Mouse (Mus musculus): ENCODE results near the gene Foxn3. TPM values are rescaled to one million over a fixed set of nuclear protein-coding genes. Genes with fewer than 3 reads are reported as not detected.

Foxn3 gene
- total RNA-seq, 2 experiments from 2014 or later = 54.8 to 55.8 TPM

DNA sequence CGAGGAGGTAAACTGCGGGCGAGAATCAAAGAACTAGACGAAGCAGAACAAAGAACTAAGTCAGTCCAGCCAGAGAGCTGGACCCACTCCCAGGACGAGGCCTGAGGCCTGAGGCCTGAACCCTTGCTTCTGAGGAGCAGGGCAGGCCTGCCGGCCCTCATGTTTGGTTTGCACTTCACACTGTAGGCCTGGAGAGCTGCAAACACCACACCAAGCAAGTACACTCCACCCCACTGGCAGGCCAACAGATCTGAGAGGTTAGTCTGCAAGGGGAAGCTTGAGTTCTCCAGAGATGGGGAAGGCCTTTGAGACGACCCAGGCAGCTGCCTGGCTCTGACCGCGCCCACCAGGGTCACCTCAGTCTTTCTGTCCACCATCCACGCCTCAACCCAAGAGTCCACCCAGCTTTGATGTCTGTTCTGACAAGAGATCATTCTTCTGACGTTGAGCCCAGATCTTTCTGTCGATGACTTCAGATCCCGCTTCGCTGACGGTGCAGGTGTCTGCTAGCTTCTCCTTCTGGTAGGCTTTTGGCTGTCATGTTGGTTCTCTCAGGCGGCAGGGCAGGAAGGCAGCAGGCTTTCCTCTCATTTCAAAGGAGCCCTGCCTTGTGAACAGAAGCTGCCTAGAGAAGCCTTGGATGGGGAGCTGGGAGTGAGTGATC, 231.1 kb downstream of the Foxn3 start:
- DNase-seq (ENCODE audit: low spot score in 2 of 2) = no peak

- no peak for DNase-seq (ENCODE audit: low spot score in 2 of 2)
Observed at GRCm38 (mm10) chr12:99331341-99331947, 231.9 kb downstream of the Foxn3 start.

DNA sequence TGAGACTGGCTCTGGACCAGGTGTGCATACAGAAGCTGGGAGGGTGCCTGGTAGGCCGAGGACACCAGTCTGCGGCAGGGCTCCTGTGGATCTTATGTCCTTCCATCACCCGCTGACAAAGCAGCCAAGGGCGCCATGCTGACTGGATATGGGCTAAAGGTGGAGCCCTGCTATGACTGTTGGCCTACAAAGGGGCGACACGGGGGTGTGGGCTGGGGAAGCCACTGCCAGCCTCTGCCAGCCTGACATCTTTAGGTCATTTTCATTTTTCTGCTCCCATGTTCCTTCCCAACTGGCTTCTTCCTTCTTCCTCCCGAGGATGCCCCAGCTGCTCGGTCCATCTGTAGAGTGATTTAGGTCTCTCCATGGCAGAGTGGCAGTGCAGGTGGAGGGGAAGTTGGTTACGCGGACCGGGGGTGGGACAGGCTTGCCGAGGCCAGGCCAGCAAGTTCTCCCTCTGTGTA, 232.5 kb downstream of the Foxn3 start:
- DNase-seq (ENCODE audit: low spot score in 2 of 2) = no peak

- no peak for DNase-seq (ENCODE audit: low spot score in 2 of 2)
Observed at GRCm38 (mm10) chr12:99329301-99330257, 233.8 kb downstream of the Foxn3 start.

GRCm38 (mm10) chr12:99326157-99326556, 237.2 kb downstream of the Foxn3 start:
- no peak for DNase-seq (ENCODE audit: low spot score in 2 of 2)

- no peak for DNase-seq (ENCODE audit: low spot score in 2 of 2)
Observed at GRCm38 (mm10) chr12:99321633-99322431, 241.6 kb downstream of the Foxn3 start.

GRCm38 (mm10) chr12:99320966-99321496, 242.4 kb downstream of the Foxn3 start:
- no peak for DNase-seq (ENCODE audit: low spot score in 2 of 2)

GRCm38 (mm10) chr12:99319896-99320295, 243.5 kb downstream of the Foxn3 start:
- DNase-seq (ENCODE audit: low spot score in 2 of 2) = no peak

GRCm38 (mm10) chr12:99319171-99319570, 244.2 kb downstream of the Foxn3 start:
- no peak for DNase-seq (ENCODE audit: low spot score in 2 of 2)

- DNase-seq (ENCODE audit: low spot score in 2 of 2) = no peak
Observed at GRCm38 (mm10) chr12:99315931-99316330, 247.5 kb downstream of the Foxn3 start.

DNA sequence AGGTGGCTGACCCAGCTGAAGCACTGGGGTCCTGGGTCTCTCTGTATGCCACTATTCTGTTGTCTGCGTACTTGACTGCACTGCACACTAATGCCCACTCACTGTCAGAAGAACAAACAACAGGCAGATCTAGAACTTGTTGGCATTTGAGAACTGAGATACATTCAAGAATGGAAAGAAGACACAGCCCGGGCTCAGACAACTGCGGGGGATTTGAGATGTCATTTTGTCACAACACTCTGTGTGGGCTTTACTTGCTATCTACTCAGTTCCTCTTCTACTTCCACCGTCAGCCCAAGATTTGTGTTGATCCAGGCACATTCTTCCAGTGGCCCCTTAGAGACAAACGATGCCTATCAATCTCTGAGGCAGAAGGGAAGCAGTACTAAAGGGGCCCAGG, 248.6 kb downstream of the Foxn3 start:
- no peak for DNase-seq (ENCODE audit: low spot score in 2 of 2)

- no peak for DNase-seq (ENCODE audit: low spot score in 2 of 2)
Observed at GRCm38 (mm10) chr12:99311303-99311702, 252.1 kb downstream of the Foxn3 start.

GRCm38 (mm10) chr12:99309937-99310336, 253.4 kb downstream of the Foxn3 start:
- DNase-seq (ENCODE audit: low spot score in 2 of 2) = no peak

DNA sequence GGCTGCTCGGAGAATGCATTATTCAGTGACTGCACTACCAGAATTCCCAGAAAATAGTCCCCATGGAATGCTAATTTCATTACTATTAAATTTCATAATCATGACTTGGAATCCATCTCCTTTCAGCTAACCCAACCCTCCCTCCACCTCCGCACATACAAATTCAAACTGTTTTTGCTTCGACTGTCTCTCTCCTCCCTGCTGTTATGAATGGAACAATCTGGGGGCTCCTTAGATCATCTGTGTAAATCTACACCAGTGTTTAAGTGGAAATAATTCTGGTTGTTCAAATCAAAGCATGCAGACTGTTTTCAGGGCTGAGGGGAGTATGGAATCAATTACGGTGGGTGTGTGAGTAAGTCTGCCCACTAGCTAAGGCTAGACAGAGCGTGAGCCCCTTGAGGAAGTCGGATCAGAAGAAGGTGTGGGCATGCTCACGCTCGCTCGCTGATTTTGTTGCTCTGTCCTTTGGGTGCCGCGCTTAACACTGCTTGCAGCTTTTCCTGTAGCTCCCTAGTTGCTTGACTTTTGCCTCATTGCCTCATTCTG, 254.8 kb downstream of the Foxn3 start:
- DNase-seq (ENCODE audit: low spot score in 2 of 2) = peak in 1 of 2 experiments; percentile 62

DNA sequence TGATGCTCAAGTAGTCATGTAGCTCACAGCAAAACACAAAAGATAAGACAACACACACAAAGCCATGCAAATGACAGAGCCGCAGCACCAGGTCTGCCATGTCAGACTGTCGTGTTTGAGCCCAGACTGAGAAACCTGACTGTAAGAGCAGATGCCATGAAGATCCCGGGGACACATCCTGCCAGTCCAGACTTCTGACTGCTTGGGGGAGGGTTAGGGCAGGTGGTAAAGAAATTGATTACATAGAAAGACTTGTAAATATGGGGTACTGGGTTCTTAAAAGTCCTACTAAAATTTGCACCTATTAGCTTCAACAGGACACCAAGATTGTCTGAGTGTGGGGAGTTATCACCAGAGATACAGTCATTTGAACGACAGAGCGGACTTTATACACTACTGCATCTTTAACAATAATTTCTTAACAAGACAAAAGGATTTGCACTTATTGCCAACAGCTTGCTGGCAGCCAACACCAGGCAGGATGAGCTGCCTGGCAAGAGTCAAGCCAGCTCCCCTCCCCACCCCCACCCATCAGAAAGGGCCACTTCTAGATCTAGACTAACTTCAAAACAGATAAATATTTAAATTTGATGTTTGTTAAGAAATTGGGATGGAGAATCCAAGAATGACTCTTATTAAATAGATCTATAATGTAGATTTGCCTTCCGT, 256.7 kb downstream of the Foxn3 start:
- DNase-seq (ENCODE audit: low spot score in 2 of 2) = no peak

DNA sequence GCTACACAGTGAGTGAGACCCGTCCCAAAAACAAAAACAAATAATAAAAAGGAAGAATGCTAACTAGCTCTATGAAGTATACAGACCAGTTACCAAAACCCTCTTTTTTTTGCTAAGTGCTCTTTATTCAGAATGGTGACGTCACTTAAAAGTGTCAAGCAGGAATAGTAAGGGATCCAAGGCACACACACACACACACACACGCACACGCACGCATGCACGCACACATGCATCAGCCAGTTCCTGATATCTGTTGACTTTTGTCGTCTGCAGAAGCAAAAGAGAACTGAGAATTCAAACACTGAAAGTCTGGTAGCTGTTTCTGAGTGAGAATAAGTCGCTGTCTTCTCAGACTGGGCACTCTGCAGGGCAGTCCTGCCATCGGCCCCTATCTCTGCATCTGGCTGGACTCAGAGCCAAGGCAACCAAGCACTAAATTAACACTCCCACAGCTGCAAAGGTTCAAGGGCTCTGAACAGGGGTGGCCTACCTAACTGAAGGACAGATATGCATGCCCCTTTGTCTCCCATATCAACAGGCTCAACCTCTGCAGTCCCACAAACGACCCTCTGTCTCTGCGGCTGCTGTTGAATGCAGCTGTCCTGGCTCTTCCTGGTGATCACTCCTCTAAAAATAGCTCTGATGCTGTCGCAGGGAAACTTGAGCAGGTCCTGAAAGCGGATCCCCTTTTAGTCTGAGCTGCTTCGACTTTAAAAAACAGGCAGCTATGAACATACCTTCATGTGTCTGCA, 257.4 kb downstream of the Foxn3 start:
- no peak for DNase-seq (ENCODE audit: low spot score in 2 of 2)

- no peak for DNase-seq (ENCODE audit: low spot score in 2 of 2)
Observed at GRCm38 (mm10) chr12:99305324-99305723, 258.1 kb downstream of the Foxn3 start.

GRCm38 (mm10) chr12:99304056-99304455, 259.3 kb downstream of the Foxn3 start:
- DNase-seq (ENCODE audit: low spot score in 2 of 2) = no peak

- no peak for DNase-seq (ENCODE audit: low spot score in 2 of 2)
Observed at GRCm38 (mm10) chr12:99303581-99303980, 259.8 kb downstream of the Foxn3 start.
